Mouse (Mus musculus) kidney, adult 2 months (tissue): Measurements from ENCODE around the gene Slc36a1.

Experiments used
- CTCF ChIP-seq: fragments of 200-500 bp; conservative IDR thresholded peaks from 2 replicates; pipeline ENCODE4 v1.5.1; 2011; ENCODE audit warnings: low read depth, mild to moderate bottlenecking, control low read depth, low read length, moderate library complexity, mixed read lengths; ENCODE audit not compliant: insufficient read depth, insufficient read length
- POLR2A ChIP-seq: fragments of 200-500 bp; IDR thresholded peaks from one replicate; pipeline ENCODE4 v1.6.1; 2011; ENCODE audit warnings: low read depth, low read length, control low read depth

DNA sequence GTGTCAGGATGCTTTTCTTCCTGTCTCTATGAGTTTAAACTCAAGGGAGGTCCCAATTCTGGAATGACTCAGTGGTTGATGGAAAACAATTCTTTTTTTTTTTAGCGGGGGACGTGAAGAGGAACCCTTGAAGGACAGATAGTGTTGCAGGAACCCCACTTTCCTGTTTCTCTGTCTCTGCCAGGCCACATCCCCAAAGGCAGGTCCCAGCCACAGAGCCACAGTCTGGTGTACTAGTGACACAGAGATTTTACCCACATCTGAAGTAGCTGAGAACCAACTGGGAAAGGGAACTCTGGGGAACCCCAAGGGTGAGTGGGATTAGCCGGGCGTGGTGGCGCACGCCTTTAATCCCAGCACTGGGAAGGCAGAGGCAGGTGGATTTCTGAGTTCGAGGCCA lies 38.4 kb upstream of the Slc36a1 start:
- TF ChIP-seq POLR2A: no peak
- TF ChIP-seq CTCF: no peak
